Mouse (Mus musculus) embryonic facial prominence, embryonic 15.5 days (tissue): ENCODE measurements around the gene Traf2. TPM values are rescaled to one million over a fixed set of nuclear protein-coding genes. Genes with fewer than 3 reads are reported as not detected.

Experiments used
- polyA plus RNA-seq: library from polyadenylated mRNA; unstranded; fragments of >200 nt; fragmentation: Nextera tagmentation; extraction: Ambion mirVana; gene quantifications from 2 replicates; pipeline ENCODE4 v1.2.1, GENCODE M21; 2015

The Traf2 gene
- polyA plus RNA-seq, 1 experiment from 2014 or later: 36.2 TPM

Other genes starting within 250 kb of the Traf2 start
- 0.33 and 0.71 TPM in 2 replicates for gene Grin1, start 227.8 kb downstream of the Traf2 start, polyA plus RNA-seq
- gene Man1b1, start 214.6 kb downstream of the Traf2 start, polyA plus RNA-seq: 54.4 and 55.5 TPM in 2 replicates
- 24.6 and 25.5 TPM in 2 replicates for gene Dpp7, start 190.6 kb downstream of the Traf2 start, polyA plus RNA-seq
- 18.4 and 21.7 TPM in 2 replicates for gene Uap1l1, start 181.3 kb downstream of the Traf2 start, polyA plus RNA-seq
- gene Sapcd2, start 174.6 kb downstream of the Traf2 start, polyA plus RNA-seq: 29.2 and 32.8 TPM in 2 replicates
- gene Entpd2, start 151.1 kb downstream of the Traf2 start, polyA plus RNA-seq: 7.4 and 9.0 TPM in 2 replicates
- gene Npdc1, start 147.6 kb downstream of the Traf2 start, polyA plus RNA-seq: 64.9 and 67.8 TPM in 2 replicates
- gene Fut7, start 123.7 kb downstream of the Traf2 start, polyA plus RNA-seq: 0.08 and 0.20 TPM in 2 replicates
- gene Abca2, start 118.2 kb downstream of the Traf2 start, polyA plus RNA-seq: 4.0 and 4.1 TPM in 2 replicates
- 72.8 and 75.5 TPM in 2 replicates for gene Clic3, start 90.1 kb downstream of the Traf2 start, polyA plus RNA-seq
- 48.7 and 49.1 TPM in 2 replicates for gene Paxx, start 85.8 kb downstream of the Traf2 start, polyA plus RNA-seq
- 18.7 and 20.8 TPM in 2 replicates for gene Ptgds, start 76.9 kb downstream of the Traf2 start, polyA plus RNA-seq
- gene Lcn12, start 53.0 kb downstream of the Traf2 start, polyA plus RNA-seq: not detected in 2 replicates
- gene Fbxw5, start 46.2 kb downstream of the Traf2 start, polyA plus RNA-seq: 81.2 and 96.3 TPM in 2 replicates
- gene C8g, start 45.2 kb downstream of the Traf2 start, polyA plus RNA-seq: 5.6 and 7.2 TPM in 2 replicates
- gene Edf1, start 10.9 kb upstream of the Traf2 start, polyA plus RNA-seq: 355 and 373 TPM in 2 replicates
- gene Mamdc4, start 27.9 kb upstream of the Traf2 start, polyA plus RNA-seq: 3.3 and 4.9 TPM in 2 replicates
- gene Phpt1, start 28.3 kb upstream of the Traf2 start, polyA plus RNA-seq: 147 and 157 TPM in 2 replicates
- 0.60 and 0.63 TPM in 2 replicates for gene Ajm1, start 34.8 kb upstream of the Traf2 start, polyA plus RNA-seq
- 82.1 and 83.3 TPM in 2 replicates for gene Rabl6, start 61.6 kb upstream of the Traf2 start, polyA plus RNA-seq
- 0.29 and 0.42 TPM in 2 replicates for gene Ccdc183, start 70.7 kb upstream of the Traf2 start, polyA plus RNA-seq
- 28.6 and 30.5 TPM in 2 replicates for gene Tmem141, start 75.1 kb upstream of the Traf2 start, polyA plus RNA-seq
- gene Fcna, start 81.1 kb upstream of the Traf2 start, polyA plus RNA-seq: 2.8 and 3.5 TPM in 2 replicates
- not detected in 2 replicates for gene Lcn8, start 106.2 kb upstream of the Traf2 start, polyA plus RNA-seq
- gene Lcn5, start 111.0 kb upstream of the Traf2 start, polyA plus RNA-seq: not detected in 2 replicates
- gene Lcn6, start 129.8 kb upstream of the Traf2 start, polyA plus RNA-seq: not detected in 2 replicates
- not detected in 2 replicates for gene Lcn10, start 135.8 kb upstream of the Traf2 start, polyA plus RNA-seq
- gene Obp2a, start 153.1 kb upstream of the Traf2 start, polyA plus RNA-seq: not detected in 2 replicates
- gene Bmyc, start 159.8 kb upstream of the Traf2 start, polyA plus RNA-seq: 91.8 and 93.2 TPM in 2 replicates
- not detected in 2 replicates for gene Obp2b, start 190.1 kb upstream of the Traf2 start, polyA plus RNA-seq
- gene Lcn3, start 218.6 kb upstream of the Traf2 start, polyA plus RNA-seq: not detected in 2 replicates
- gene Lcn11, start 230.1 kb upstream of the Traf2 start, polyA plus RNA-seq: not detected in 2 replicates
- not detected in 2 replicates for gene Gm13539, start 235.3 kb upstream of the Traf2 start, polyA plus RNA-seq